Mouse (Mus musculus) CH12.LX (cell line): ENCODE measurements around the gene Plk1. TPM values are rescaled to one million over a fixed set of nuclear protein-coding genes. Genes with fewer than 3 reads are reported as not detected.

Source experiments
- DNase-seq: peaks from one replicate; pipeline ENCODE4 v3.0.0-alpha.2; 2013; ENCODE audit errors: extremely low read depth
- H3K27ac ChIP-seq: 2 replicates; pipeline ENCODE4 v1.5.1; 2012; ENCODE audit warnings: low read depth, mild to moderate bottlenecking, control low read depth, moderate library complexity; ENCODE audit not compliant: insufficient read depth
- H3K27me3 ChIP-seq: replicated peaks from 2 replicates; pipeline ENCODE3; 2012; ENCODE audit warnings: inconsistent platforms
- H3K36me3 ChIP-seq, 2 experiments: replicated peaks in 1 of 2; 2 replicates each; pipeline versions ENCODE3 to v1.6.1; 2012; ENCODE audit warnings: inconsistent platforms in 1 of 2, low read length in 1 of 2, mild to moderate bottlenecking in 1 of 2, mixed read lengths in 1 of 2, moderate library complexity in 1 of 2; ENCODE audit not compliant: control insufficient read depth in 1 of 2, insufficient read depth in 1 of 2
- H3K4me1 ChIP-seq, 2 experiments: 2 replicates each; pipeline ENCODE4 v1.6.1; 2012; ENCODE audit warnings: inconsistent platforms in 1 of 2, moderate library complexity in 1 of 2; ENCODE audit not compliant: insufficient read depth in 2 of 2, control insufficient read depth in 1 of 2
- H3K4me2 ChIP-seq: 2 replicates; pipeline ENCODE4 v1.6.1; 2012; ENCODE audit warnings: low read depth, mild to moderate bottlenecking, control low read depth; ENCODE audit not compliant: poor library complexity, insufficient read depth, severe bottlenecking
- H3K4me3 ChIP-seq, 3 experiments: fragments of 150-350 bp in 1 of 3; sonication (generic) in 1 of 3; replicated peaks in 1 of 3; 2 replicates each; pipeline versions ENCODE3 to v1.5.1; 2011 to 2012; ENCODE audit warnings: low read depth in 2 of 3, low read length in 2 of 3, mild to moderate bottlenecking in 2 of 3, moderate library complexity in 2 of 3, control low read depth in 1 of 3, improper control_type of control experiment in 1 of 3, inconsistent platforms in 1 of 3, mixed read lengths in 1 of 3; ENCODE audit not compliant: poor library complexity in 1 of 3
- H3K79me2 ChIP-seq: replicated peaks from 2 replicates; pipeline ENCODE4 v1.6.1; 2012; ENCODE audit warnings: mild to moderate bottlenecking, moderate library complexity; ENCODE audit not compliant: control insufficient read depth, poor library complexity, insufficient read depth, severe bottlenecking; ENCODE audit errors: extremely low read depth
- H3K9ac ChIP-seq: 2 replicates; pipeline ENCODE4 v1.6.1; 2012; ENCODE audit warnings: low read depth, mild to moderate bottlenecking, control low read depth, moderate library complexity; ENCODE audit not compliant: insufficient read depth
- H3K9me3 ChIP-seq: replicated peaks from 2 replicates; pipeline ENCODE3; 2012; ENCODE audit warnings: low read length, inconsistent platforms, mixed read lengths
- BHLHE40 ChIP-seq: IDR thresholded peaks from 2 replicates; pipeline ENCODE4 v1.6.1; 2011; ENCODE audit warnings: mild to moderate bottlenecking, low read depth, low read length, improper control_type of control experiment
- CTCF ChIP-seq, 2 experiments: IDR thresholded peaks in 1 of 2; conservative IDR thresholded peaks in 1 of 2; 2 replicates each; pipeline ENCODE4 v1.5.1; 2011 to 2012; ENCODE audit warnings: low read depth in 2 of 2, low read length in 2 of 2, improper control_type of control experiment in 1 of 2, inconsistent platforms in 1 of 2, mild to moderate bottlenecking in 1 of 2, moderate library complexity in 1 of 2
- ELF1 ChIP-seq: IDR thresholded peaks from 2 replicates; pipeline ENCODE4 v1.6.1; 2014; ENCODE audit warnings: low read depth, mild to moderate bottlenecking, inconsistent platforms, low read length, improper control_type of control experiment
- ETS1 ChIP-seq: conservative IDR thresholded peaks from 2 replicates; pipeline ENCODE4 v1.6.1; 2012; ENCODE audit warnings: low read depth, mild to moderate bottlenecking, inconsistent platforms, low read length, improper control_type of control experiment, moderate library complexity
- GABPA ChIP-seq: IDR thresholded peaks from 2 replicates; pipeline ENCODE4 v1.6.1; 2012; ENCODE audit warnings: low read depth, low read length, improper control_type of control experiment, inconsistent platforms; ENCODE audit not compliant: insufficient replicate concordance
- IRF4 ChIP-seq: IDR thresholded peaks from 2 replicates; pipeline ENCODE4 v1.6.1; 2014; ENCODE audit warnings: low read depth, mild to moderate bottlenecking, inconsistent platforms, low read length, improper control_type of control experiment
- KAT2A ChIP-seq: IDR thresholded peaks from 2 replicates; pipeline ENCODE4 v1.6.1; 2012; ENCODE audit warnings: low read length, improper control_type of control experiment, inconsistent platforms; ENCODE audit not compliant: insufficient replicate concordance
- MAFK ChIP-seq: IDR thresholded peaks from 2 replicates; pipeline ENCODE4 v1.6.1; 2011; ENCODE audit warnings: low read length, improper control_type of control experiment; ENCODE audit not compliant: insufficient replicate concordance
- NELFE ChIP-seq: IDR thresholded peaks from 2 replicates; pipeline ENCODE4 v1.6.1; 2011; ENCODE audit warnings: low read depth, low read length, improper control_type of control experiment
- POLR2A ChIP-seq: IDR thresholded peaks from 2 replicates; pipeline ENCODE4 v1.6.1; 2011; ENCODE audit warnings: low read depth, mild to moderate bottlenecking, improper control_type of control experiment, low read length
- POLR2AphosphoS2 ChIP-seq: IDR thresholded peaks from 2 replicates; pipeline ENCODE4 v1.6.1; 2011; ENCODE audit warnings: low read depth, low read length, improper control_type of control experiment
- RAD21 ChIP-seq: IDR thresholded peaks from 2 replicates; pipeline ENCODE4 v1.6.1; 2011; ENCODE audit warnings: low read depth, mild to moderate bottlenecking, low read length, improper control_type of control experiment, moderate library complexity
- SIN3A ChIP-seq: IDR thresholded peaks from 2 replicates; pipeline ENCODE4 v1.6.1; 2012; ENCODE audit warnings: low read length, improper control_type of control experiment, inconsistent platforms
- TBP ChIP-seq: conservative IDR thresholded peaks from 2 replicates; pipeline ENCODE4 v1.6.1; 2011; ENCODE audit warnings: low read depth, low read length, improper control_type of control experiment
- TCF12 ChIP-seq: IDR thresholded peaks from 2 replicates; pipeline ENCODE4 v1.6.1; 2014; ENCODE audit warnings: low read depth, mild to moderate bottlenecking, inconsistent platforms, low read length, improper control_type of control experiment
- UBTF ChIP-seq: IDR thresholded peaks from 2 replicates; pipeline ENCODE4 v1.6.1; 2012; ENCODE audit warnings: low read depth, mild to moderate bottlenecking, inconsistent platforms, low read length, improper control_type of control experiment, moderate library complexity
- USF2 ChIP-seq: conservative IDR thresholded peaks from 2 replicates; pipeline ENCODE4 v1.6.1; 2011; ENCODE audit warnings: low read depth, low read length, improper control_type of control experiment
- ZC3H11A ChIP-seq: IDR thresholded peaks from 2 replicates; pipeline ENCODE4 v1.6.1; 2012; ENCODE audit warnings: low read depth, mild to moderate bottlenecking, inconsistent platforms, low read length, improper control_type of control experiment
- ZMIZ1 ChIP-seq: IDR thresholded peaks from 2 replicates; pipeline ENCODE4 v1.6.1; 2012; ENCODE audit warnings: low read depth, mild to moderate bottlenecking, inconsistent platforms, low read length, improper control_type of control experiment
- ZNF384 ChIP-seq: IDR thresholded peaks from 2 replicates; pipeline ENCODE4 v1.6.1; 2012; ENCODE audit warnings: low read depth, low read length, improper control_type of control experiment, inconsistent platforms
- dilution Hi-C: fragments of 300-500 bp; cut with MboI; formaldehyde crosslinking; loops from 2 replicates; pipeline ENCODE4 v1.14.3; 2020; ENCODE audit warnings: low sequenced_read_pairs; ENCODE audit not compliant: extremely low pct_unique_long_range_greater_than_20kb, extremely low pct_ligation_motif_present
- in situ Hi-C: fragments of 300-500 bp; cut with MboI; formaldehyde crosslinking; loops from 3 replicates; pipeline ENCODE4 v1.14.3; 2019; ENCODE audit warnings: low sequenced_read_pairs, low pct_ligation_motif_present, low pct_unique_long_range_greater_than_20kb, mixed read lengths
- polyA plus RNA-seq: library from polyadenylated mRNA; unstranded; fragments of >175 nt; gene quantifications from 2 replicates; pipeline ENCODE4 v1.2.1, GENCODE M21; 2012; ENCODE audit warnings: low read depth; ENCODE audit not compliant: insufficient read length
- total RNA-seq, 2 experiments: library from RNA; depleted of rRNA; stranded (reverse); fragments of 300-350 nt in 1 of 2; fragments of >200 nt in 1 of 2; gene quantifications; 2 replicates each; pipeline ENCODE4 v1.2.3; 2012 to 2014

Plk1 gene
- total and polyA plus RNA-seq, 3 experiments = 30.4 to 144 (median 44.4) TPM

GRCm38 (mm10) chr7:122158488-122158887 is 751 bp upstream of the Plk1 start:
- Histone ChIP-seq H3K9ac (peak overlapping the region; percentile 80), H3K9me3 (no peaks in the 10 kb centered on the region), H3K4me2 (peak overlapping the region; percentile 69), H3K4me1 (peaks cover 11 to 38% of the 10 kb centered on the region in 2 experiments), H3K36me3 (peaks cover 18 to 50% of the 10 kb centered on the region in 2 experiments), H3K79me2 (peaks cover 23% of the 10 kb centered on the region), H3K27me3 (no peaks in the 10 kb centered on the region), H3K4me3 (peak overlapping the region; percentile 59 to 81 (median 74)), H3K27ac (peak overlapping the region; percentile 34; the same call in 1 of the 2 replicates)
- dilution Hi-C loops = no loop called here
- DNase-seq = no peak
- in situ Hi-C loops = no loop called here
- TF ChIP-seq RAD21 = no peak
- TF ChIP-seq ELF1 = no peak
- no peak; the same call in 1 of the 2 replicates for TF ChIP-seq ZNF384

GRCm38 (mm10) chr7:122160037-122160436 is 798 bp downstream of the Plk1 start:
- Histone ChIP-seq H3K27ac (no peak overlapping the region), H3K27me3 (no peaks in the 10 kb centered on the region), H3K4me3 (peak overlapping the region; percentile 59 to 81 (median 74)), H3K79me2 (peaks cover 23% of the 10 kb centered on the region)
- in situ Hi-C loops = no loop called here
- dilution Hi-C loops = no loop called here
- peak; percentile 22 for DNase-seq
- peak; percentile 13; the same call in 1 of the 2 replicates for TF ChIP-seq ELF1
- TF ChIP-seq TBP = no peak
- peak; percentile 28; the same call in 1 of the 2 replicates for TF ChIP-seq TCF12
- no peak for TF ChIP-seq KAT2A
- TF ChIP-seq, all 38 proteins: peak for 2
- Histone ChIP-seq H3K4me1 (peaks cover 11 to 51% of the 10 kb centered on the region in 2 experiments), H3K4me2 (peak overlapping the region; percentile 57), H3K9me3 (no peaks in the 10 kb centered on the region), H3K36me3 (peaks cover 30 to 55% of the 10 kb centered on the region in 2 experiments), H3K9ac (peak overlapping the region; percentile 68)

- Histone ChIP-seq H3K4me1 (peaks cover 5 to 41% of the 10 kb centered on the region in 2 experiments; a peak in 2 of 4 replicates), H3K27me3 (no peaks in the 10 kb centered on the region), H3K9ac (no peak overlapping the region), H3K27ac (no peak overlapping the region), H3K9me3 (no peaks in the 10 kb centered on the region), H3K36me3 (peaks cover 59 to 81% of the 10 kb centered on the region in 2 experiments), H3K4me3 (no peak overlapping the region), H3K4me2 (no peak overlapping the region), H3K79me2 (peaks cover 23% of the 10 kb centered on the region)
- no peak for TF ChIP-seq GABPA
- no peak for TF ChIP-seq ZMIZ1
- TF ChIP-seq POLR2A = no peak
- no peak for TF ChIP-seq ZC3H11A
- no peak for TF ChIP-seq UBTF
- TF ChIP-seq POLR2AphosphoS2 = no peak
- TF ChIP-seq SIN3A = no peak
- no peak for TF ChIP-seq IRF4
- TF ChIP-seq NELFE = no peak
- no peak for TF ChIP-seq CTCF (conservative IDR thresholded peaks at IDR 0.05 in 1 of 2, IDR thresholded peaks at IDR 0.05 in 1 of 2; ENCODE audit: low read depth in 2 of 2, low read length in 2 of 2)
- no peak for TF ChIP-seq USF2
- TF ChIP-seq MAFK = no peak
- no peak for TF ChIP-seq BHLHE40
- no peak for TF ChIP-seq ETS1
- no peak for DNase-seq
- in situ Hi-C loops = no loop called here
- dilution Hi-C loops = no loop called here
These were observed 4.5 kb downstream of the Plk1 start for GRCm38 (mm10) chr7:122163766-122164165.
